Mouse (Mus musculus): ENCODE measurements around the gene H1fnt. TPM values are rescaled to one million over a fixed set of nuclear protein-coding genes. Genes with fewer than 3 reads are reported as not detected.

Gene H1fnt
- not detected in 2 replicates for polyA plus RNA-seq (2014; fragmentation: Nextera tagmentation; extraction: Ambion mirVana)

- H3K4me2 ChIP-seq (ENCODE audit: low read length) = no peak within 1 kb of the TSS
- 0 out of 2 replicates have a peak, but pooled peaks cover 3% of the 10 kb centered on the region for H3K9me3 ChIP-seq (ENCODE audit: control insufficient read depth, low read length)
- no peaks in the 10 kb centered on the region for H3K27me3 ChIP-seq (ENCODE audit: control insufficient read depth, insufficient read depth, low read length)
- no peaks in the 10 kb centered on the region for H3K4me1 ChIP-seq (ENCODE audit: control insufficient read depth in 2 of 2, insufficient read depth in 2 of 2, low read length in 2 of 2)
- H3K36me3 ChIP-seq (ENCODE audit: control insufficient read depth, insufficient read depth, low read length) = no peaks in the 10 kb centered on the region
- H3K9ac ChIP-seq (ENCODE audit: low read length) = no peak within 1 kb of the TSS
- WGBS = 77% methylated on average over 8 of the region's 8 CpGs
- no peak within 1 kb of the TSS for H3K4me3 ChIP-seq (ENCODE audit: control insufficient read depth in 1 of 2, insufficient read depth in 1 of 2, low read depth in 1 of 2, low read length in 2 of 2)
- no peak within 1 kb of the TSS for H3K27ac ChIP-seq (replicated peaks in 1 of 2; ENCODE audit: control insufficient read depth in 1 of 2, insufficient read depth in 1 of 2, low read depth in 2 of 2, low read length in 2 of 2)
- ATAC-seq (ENCODE audit: insufficient number of reproducible peaks, insufficient read depth, low FRiP score, low read depth) = no peak
Measured at GRCm38 (mm10) chr15:98257193-98257592, at the start of gene H1fnt. H1fnt (minus strand) TSS chr15:98257293.

GRCm38 (mm10) chr15:98295628-98296551 lies 38.8 kb upstream of the H1fnt start, which contains the start of gene Zfp641:
Zfp641 (minus strand) TSS chr15:98296161.
- Histone ChIP-seq H3K4me1 (ENCODE audit: control insufficient read depth in 2 of 2, insufficient read depth in 2 of 2, low read length in 2 of 2) (peaks cover 0 to 2% of the 10 kb centered on the region in 2 experiments; a peak in 1 of 4 replicates), H3K27me3 (ENCODE audit: control insufficient read depth, insufficient read depth, low read length) (no peaks in the 10 kb centered on the region; the same call in 1 of the 2 replicates), H3K9ac (ENCODE audit: low read length) (peak within 1 kb of the TSS; percentile 75), H3K27ac (replicated peaks in 1 of 2; ENCODE audit: control insufficient read depth in 1 of 2, insufficient read depth in 1 of 2, low read depth in 2 of 2, low read length in 2 of 2) (no peak within 1 kb of the TSS), H3K36me3 (ENCODE audit: control insufficient read depth, insufficient read depth, low read length) (no peaks in the 10 kb centered on the region), H3K4me3 (ENCODE audit: control insufficient read depth in 1 of 2, insufficient read depth in 1 of 2, low read depth in 1 of 2, low read length in 2 of 2) (peak within 1 kb of the TSS; percentile 56 to 76), H3K9me3 (ENCODE audit: control insufficient read depth, low read length) (0 out of 2 replicates have a peak, but pooled peaks cover 5% of the 10 kb centered on the region), H3K4me2 (ENCODE audit: low read length) (peak within 1 kb of the TSS; percentile 72)
- WGBS = 2% methylated on average over 57 of the region's 60 CpGs
- no peak for ATAC-seq (ENCODE audit: insufficient number of reproducible peaks, insufficient read depth, low FRiP score, low read depth)

GRCm38 (mm10) chr15:98293651-98294050 lies 36.6 kb upstream of the H1fnt start:
- H3K4me2 ChIP-seq (ENCODE audit: low read length) = no peak overlapping the region
- no peak overlapping the region for H3K9ac ChIP-seq (ENCODE audit: low read length)
- H3K27me3 ChIP-seq (ENCODE audit: control insufficient read depth, insufficient read depth, low read length) = no peaks in the 10 kb centered on the region; the same call in 1 of the 2 replicates
- 70% methylated on average over 8 of the region's 8 CpGs for WGBS
- peaks cover 0 to 2% of the 10 kb centered on the region in 2 experiments; a peak in 1 of 4 replicates for H3K4me1 ChIP-seq (ENCODE audit: control insufficient read depth in 2 of 2, insufficient read depth in 2 of 2, low read length in 2 of 2)
- H3K27ac ChIP-seq (replicated peaks in 1 of 2; ENCODE audit: control insufficient read depth in 1 of 2, insufficient read depth in 1 of 2, low read depth in 2 of 2, low read length in 2 of 2) = no peak overlapping the region
- no peak for ATAC-seq (ENCODE audit: insufficient number of reproducible peaks, insufficient read depth, low FRiP score, low read depth)
- no peaks in the 10 kb centered on the region for H3K36me3 ChIP-seq (ENCODE audit: control insufficient read depth, insufficient read depth, low read length)
- no peak overlapping the region for H3K4me3 ChIP-seq (ENCODE audit: control insufficient read depth in 1 of 2, insufficient read depth in 1 of 2, low read depth in 1 of 2, low read length in 2 of 2)
- no peaks in the 10 kb centered on the region for H3K9me3 ChIP-seq (ENCODE audit: control insufficient read depth, low read length)

- 67% methylated on average over 12 of the region's 12 CpGs for WGBS
Measured at GRCm38 (mm10) chr15:98288566-98288965, 31.5 kb upstream of the H1fnt start.

GRCm38 (mm10) chr15:98286418-98286817 lies 29.3 kb upstream of the H1fnt start:
- 82% methylated on average over 7 of the region's 7 CpGs for WGBS
- ATAC-seq (ENCODE audit: insufficient number of reproducible peaks, insufficient read depth, low FRiP score, low read depth) = no peak
- Histone ChIP-seq H3K36me3 (ENCODE audit: control insufficient read depth, insufficient read depth, low read length) (no peaks in the 10 kb centered on the region), H3K4me3 (ENCODE audit: control insufficient read depth in 1 of 2, insufficient read depth in 1 of 2, low read depth in 1 of 2, low read length in 2 of 2) (no peak overlapping the region), H3K4me1 (ENCODE audit: control insufficient read depth in 2 of 2, insufficient read depth in 2 of 2, low read length in 2 of 2) (no peaks in the 10 kb centered on the region), H3K9me3 (ENCODE audit: control insufficient read depth, low read length) (no peaks in the 10 kb centered on the region), H3K27ac (replicated peaks in 1 of 2; ENCODE audit: control insufficient read depth in 1 of 2, insufficient read depth in 1 of 2, low read depth in 2 of 2, low read length in 2 of 2) (no peak overlapping the region), H3K4me2 (ENCODE audit: low read length) (no peak overlapping the region), H3K9ac (ENCODE audit: low read length) (no peak overlapping the region), H3K27me3 (ENCODE audit: control insufficient read depth, insufficient read depth, low read length) (no peaks in the 10 kb centered on the region)

More at GRCm38 (mm10) chr15:98288566-98288965, 31.5 kb upstream of the H1fnt start:
- Histone ChIP-seq H3K27me3 (ENCODE audit: control insufficient read depth, insufficient read depth, low read length) (no peaks in the 10 kb centered on the region), H3K9me3 (ENCODE audit: control insufficient read depth, low read length) (no peaks in the 10 kb centered on the region), H3K4me1 (ENCODE audit: control insufficient read depth in 2 of 2, insufficient read depth in 2 of 2, low read length in 2 of 2) (no peaks in the 10 kb centered on the region), H3K27ac (replicated peaks in 1 of 2; ENCODE audit: control insufficient read depth in 1 of 2, insufficient read depth in 1 of 2, low read depth in 2 of 2, low read length in 2 of 2) (no peak overlapping the region), H3K36me3 (ENCODE audit: control insufficient read depth, insufficient read depth, low read length) (no peaks in the 10 kb centered on the region), H3K9ac (ENCODE audit: low read length) (no peak overlapping the region), H3K4me3 (ENCODE audit: control insufficient read depth in 1 of 2, insufficient read depth in 1 of 2, low read depth in 1 of 2, low read length in 2 of 2) (no peak overlapping the region), H3K4me2 (ENCODE audit: low read length) (no peak overlapping the region)
- ATAC-seq (ENCODE audit: insufficient number of reproducible peaks, insufficient read depth, low FRiP score, low read depth) = no peak

GRCm38 (mm10) chr15:98257776-98258175 lies 683 bp upstream of the H1fnt start:
- no peak for ATAC-seq (ENCODE audit: insufficient number of reproducible peaks, insufficient read depth, low FRiP score, low read depth)
- Histone ChIP-seq H3K9ac (ENCODE audit: low read length) (no peak overlapping the region), H3K27ac (replicated peaks in 1 of 2; ENCODE audit: control insufficient read depth in 1 of 2, insufficient read depth in 1 of 2, low read depth in 2 of 2, low read length in 2 of 2) (no peak overlapping the region), H3K36me3 (ENCODE audit: control insufficient read depth, insufficient read depth, low read length) (no peaks in the 10 kb centered on the region), H3K4me3 (ENCODE audit: control insufficient read depth in 1 of 2, insufficient read depth in 1 of 2, low read depth in 1 of 2, low read length in 2 of 2) (no peak overlapping the region), H3K4me2 (ENCODE audit: low read length) (no peak overlapping the region), H3K4me1 (ENCODE audit: control insufficient read depth in 2 of 2, insufficient read depth in 2 of 2, low read length in 2 of 2) (no peaks in the 10 kb centered on the region), H3K9me3 (ENCODE audit: control insufficient read depth, low read length) (0 out of 2 replicates have a peak, but pooled peaks cover 3% of the 10 kb centered on the region), H3K27me3 (ENCODE audit: control insufficient read depth, insufficient read depth, low read length) (no peaks in the 10 kb centered on the region)
- 80% methylated on average over 7 of the region's 7 CpGs for WGBS

GRCm38 (mm10) chr15:98256271-98256670 lies 822 bp downstream of the H1fnt start:
- 0 out of 2 replicates have a peak, but pooled peaks cover under 1% of the 10 kb centered on the region for H3K9me3 ChIP-seq (ENCODE audit: control insufficient read depth, low read length)
- H3K27ac ChIP-seq (replicated peaks in 1 of 2; ENCODE audit: control insufficient read depth in 1 of 2, insufficient read depth in 1 of 2, low read depth in 2 of 2, low read length in 2 of 2) = no peak overlapping the region
- no peaks in the 10 kb centered on the region for H3K27me3 ChIP-seq (ENCODE audit: control insufficient read depth, insufficient read depth, low read length)
- 93% methylated on average over 13 of the region's 13 CpGs for WGBS
- H3K9ac ChIP-seq (ENCODE audit: low read length) = no peak overlapping the region
- H3K4me2 ChIP-seq (ENCODE audit: low read length) = no peak overlapping the region
- H3K4me3 ChIP-seq (ENCODE audit: control insufficient read depth in 1 of 2, insufficient read depth in 1 of 2, low read depth in 1 of 2, low read length in 2 of 2) = no peak overlapping the region
- no peaks in the 10 kb centered on the region for H3K36me3 ChIP-seq (ENCODE audit: control insufficient read depth, insufficient read depth, low read length)
- no peaks in the 10 kb centered on the region for H3K4me1 ChIP-seq (ENCODE audit: control insufficient read depth in 2 of 2, insufficient read depth in 2 of 2, low read length in 2 of 2)
- ATAC-seq (ENCODE audit: insufficient number of reproducible peaks, insufficient read depth, low FRiP score, low read depth) = no peak
